In the genomic region with DNA sequence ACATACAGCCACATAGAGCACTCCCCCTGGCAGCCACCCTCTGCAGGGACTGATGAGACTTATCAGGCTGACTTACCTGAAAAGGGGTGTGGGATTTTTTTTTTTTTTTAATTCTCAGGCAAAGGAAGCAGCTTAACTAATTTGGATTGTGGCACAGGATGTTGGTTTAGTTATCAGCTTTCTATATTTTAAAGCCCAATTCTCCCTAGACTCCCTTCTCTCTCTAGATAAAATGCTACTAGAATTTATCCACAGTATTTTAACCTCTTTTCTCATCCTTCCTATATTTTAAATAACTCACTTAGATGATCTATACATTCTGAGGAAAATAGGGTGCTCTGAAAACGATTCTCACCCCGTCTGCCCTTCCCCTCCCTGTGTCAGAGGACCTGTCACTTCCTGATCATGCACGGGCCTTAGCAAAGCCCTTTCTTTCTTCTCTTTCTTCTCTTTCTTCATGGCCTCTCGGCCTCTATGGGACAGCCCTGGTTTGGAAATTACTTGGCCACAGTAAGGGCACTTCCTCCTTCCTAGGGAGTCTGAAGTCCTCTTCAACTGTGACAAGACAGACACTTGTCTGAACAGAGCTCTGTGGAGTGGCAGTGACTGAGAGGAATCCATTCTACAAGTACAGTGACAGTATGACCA, we compare ENCODE assay signal across 13 mouse cellular contexts. TPM values are rescaled to one million over a fixed set of nuclear protein-coding genes. Genes with fewer than 3 reads are reported as not detected.
DNase-seq lines count a peak whose midpoint lies in the region; ATAC-seq and TF ChIP-seq lines count a peak whose summit lies in the region.
"Had no signal": no experiment of that assay in that cellular context is flagged by ENCODE, and none has a peak within 500 bp of the region (broad histone marks: within the 10 kb centered on the region; RNA-seq: fewer than 3 reads in every experiment).

No protein-coding gene starts in this region.

- H3K4me2 ChIP-seq in midbrain, embryonic 11.5 days = no peak overlapping the region
- H3K4me2 ChIP-seq in intestine, postnatal 0 days (replicated peaks; ENCODE audit: low read depth) = peak overlapping the region; percentile 21; the same call in 1 of the 2 replicates
- H3K4me2 ChIP-seq in kidney, embryonic 15.5 days = no peak overlapping the region
- H3K4me2 ChIP-seq: midbrain, embryonic 12.5 days had no signal

- no peak for ATAC-seq in midbrain, embryonic 11.5 days (ENCODE audit: low FRiP score)
- ATAC-seq in intestine, postnatal 0 days = peak; percentile 39
- ATAC-seq in kidney, embryonic 15.5 days (replicated peaks; ENCODE audit: low FRiP score) = no peak

- WGBS in midbrain, embryonic 11.5 days = 44% methylated on average over 4 of the region's 4 CpGs
- 50% methylated on average over 4 of the region's 4 CpGs for WGBS in midbrain, embryonic 10.5 days
- WGBS in intestine, postnatal 0 days = 43% methylated on average over 4 of the region's 4 CpGs
- WGBS in small intestine, adult 2 months = 17% methylated on average over 4 of the region's 4 CpGs
- WGBS in kidney, embryonic 15.5 days = 62% methylated on average over 4 of the region's 4 CpGs

- no peak overlapping the region for H3K9ac ChIP-seq in midbrain, embryonic 11.5 days (ENCODE audit: low read length)
- H3K9ac ChIP-seq in intestine, postnatal 0 days (ENCODE audit: low read depth, low read length) = no peak overlapping the region
- no peak overlapping the region for H3K9ac ChIP-seq in kidney, embryonic 15.5 days
- H3K9ac ChIP-seq: midbrain, embryonic 12.5 days had no signal

- no peak for TF ChIP-seq CTCF in intestine, postnatal 0 days (IDR thresholded peaks at IDR 0.05; ENCODE audit: low read depth)
- no peak for TF ChIP-seq CTCF in small intestine, adult 2 months (IDR thresholded peaks at IDR 0.05; ENCODE audit: extremely low read depth, insufficient read length, insufficient replicate concordance, low read depth, low read length)

- no peak overlapping the region for H3K27ac ChIP-seq in midbrain, embryonic 11.5 days (ENCODE audit: low read depth, low read length)
- no peak overlapping the region; the same call in 1 of the 2 replicates for H3K27ac ChIP-seq in midbrain, embryonic 10.5 days (replicated peaks)
- peak overlapping the region; percentile 3 for H3K27ac ChIP-seq in intestine, postnatal 0 days (ENCODE audit: low read depth, low read length)
- peak overlapping the region; percentile 62 for H3K27ac ChIP-seq in small intestine, adult 2 months (ENCODE audit: insufficient read depth, low read depth, low read length)
- H3K27ac ChIP-seq in kidney, embryonic 15.5 days = no peak overlapping the region
- H3K27ac ChIP-seq: heart, adult 2 months; midbrain, embryonic 12.5 days had no signal

- no peaks in the 10 kb centered on the region for H3K9me3 ChIP-seq in midbrain, embryonic 11.5 days (ENCODE audit: control insufficient read depth, low read length)
- no peaks in the 10 kb centered on the region for H3K9me3 ChIP-seq in midbrain, embryonic 10.5 days (replicated peaks)
- H3K9me3 ChIP-seq in intestine, postnatal 0 days (ENCODE audit: control insufficient read depth) = no peaks in the 10 kb centered on the region
- H3K9me3 ChIP-seq in kidney, embryonic 15.5 days (replicated peaks) = no peaks in the 10 kb centered on the region
- H3K9me3 ChIP-seq: midbrain, embryonic 12.5 days had no signal

- DNase-seq in heart, adult 11 months = peak; percentile 86
- DNase-seq in heart, postnatal 14 days = no peak
- peak; percentile 47 for DNase-seq in midbrain, embryonic 11.5 days (ENCODE audit: low spot score, missing footprints)
- DNase-seq in midbrain, embryonic 10.5 days (ENCODE audit: low spot score) = no peak
- DNase-seq in left cerebral cortex, postnatal 10 days (ENCODE audit: extremely low spot score in 1 of 2, low spot score in 2 of 2) = no peak
- DNase-seq: adrenal gland, postnatal 25 days; cerebellum, adult 11 months; heart, adult 2 months; kidney, adult 18-20 months had no signal

- intact Hi-C loops in heart, postnatal 14 days (cut with DNase I) = no loop called here
- intact Hi-C loops in left cerebral cortex, postnatal 10 days (cut with DNase I) = no loop called here

- no peaks in the 10 kb centered on the region for H3K36me3 ChIP-seq in midbrain, embryonic 11.5 days (ENCODE audit: control insufficient read depth, insufficient read depth, low read length)
- no peaks in the 10 kb centered on the region for H3K36me3 ChIP-seq in midbrain, embryonic 10.5 days
- peaks cover 18% of the 10 kb centered on the region for H3K36me3 ChIP-seq in intestine, postnatal 0 days (ENCODE audit: control insufficient read depth, insufficient read depth)
- peaks cover 29% of the 10 kb centered on the region for H3K36me3 ChIP-seq in small intestine, adult 2 months (ENCODE audit: control insufficient read depth, insufficient read depth, low read length)
- H3K36me3 ChIP-seq in kidney, embryonic 15.5 days = 0 out of 2 replicates have a peak, but pooled peaks cover 3% of the 10 kb centered on the region
- H3K36me3 ChIP-seq: midbrain, embryonic 12.5 days had no signal

- H3K4me3 ChIP-seq in midbrain, embryonic 11.5 days (ENCODE audit: low read depth, low read length) = no peak overlapping the region
- no peak overlapping the region for H3K4me3 ChIP-seq in midbrain, embryonic 10.5 days
- H3K4me3 ChIP-seq in intestine, postnatal 0 days (ENCODE audit: low read depth, low read length) = no peak overlapping the region
- H3K4me3 ChIP-seq in small intestine, adult 2 months (ENCODE audit: low read depth, low read length) = no peak overlapping the region; the same call in 1 of the 2 replicates
- H3K4me3 ChIP-seq in kidney, embryonic 15.5 days (replicated peaks) = no peak overlapping the region
- H3K4me3 ChIP-seq: heart, adult 2 months; midbrain, embryonic 12.5 days had no signal

- no peaks in the 10 kb centered on the region for H3K27me3 ChIP-seq in midbrain, embryonic 11.5 days (ENCODE audit: control insufficient read depth, insufficient read depth, low read length)
- no peaks in the 10 kb centered on the region for H3K27me3 ChIP-seq in midbrain, embryonic 10.5 days (ENCODE audit: low read depth, poor library complexity, severe bottlenecking)
- H3K27me3 ChIP-seq in intestine, postnatal 0 days (replicated peaks; ENCODE audit: control insufficient read depth, insufficient read depth, low read length) = no peaks in the 10 kb centered on the region
- H3K27me3 ChIP-seq in small intestine, adult 2 months (ENCODE audit: control insufficient read depth, insufficient read depth, low read length) = no peaks in the 10 kb centered on the region
- H3K27me3 ChIP-seq in kidney, embryonic 15.5 days = no peaks in the 10 kb centered on the region
- H3K27me3 ChIP-seq: midbrain, embryonic 12.5 days had no signal

- H3K4me1 ChIP-seq in midbrain, embryonic 11.5 days (ENCODE audit: control insufficient read depth, insufficient read depth, low read length) = 0 out of 2 replicates have a peak, but pooled peaks cover 3% of the 10 kb centered on the region
- H3K4me1 ChIP-seq in midbrain, embryonic 10.5 days = peaks cover 52% of the 10 kb centered on the region
- 0 out of 2 replicates have a peak, but pooled peaks cover 5% of the 10 kb centered on the region for H3K4me1 ChIP-seq in intestine, postnatal 0 days (replicated peaks; ENCODE audit: control insufficient read depth, insufficient read depth, low read length)
- H3K4me1 ChIP-seq in small intestine, adult 2 months (ENCODE audit: control insufficient read depth, insufficient read depth, insufficient read length, low read length) = peaks cover 10% of the 10 kb centered on the region; the same call in 1 of the 2 replicates
- H3K4me1 ChIP-seq in kidney, embryonic 15.5 days = peaks cover 14% of the 10 kb centered on the region

- no peak for TF ChIP-seq POLR2A in small intestine, adult 2 months (IDR thresholded peaks at IDR 0.05; ENCODE audit: low read depth, low read length)

RNA-seq across cellular contexts. Expression of a gene that starts 6.0 kb away (rescaled TPM):
- total RNA-seq in heart, postnatal 14 days (2021) = 10 to 100 TPM; 54.1 to 55.2 TPM
- polyA plus RNA-seq in midbrain, embryonic 11.5 days (2014; fragmentation: Nextera tagmentation; extraction: Ambion mirVana) = 30.8 and 31.3 TPM in 2 replicates
- polyA plus RNA-seq in midbrain, embryonic 10.5 days (2016; fragmentation: Nextera tagmentation; extraction: Ambion mirVana) = 32.7 and 33.9 TPM in 2 replicates
- 609 and 611 TPM in 2 replicates for polyA plus RNA-seq in intestine, postnatal 0 days (2015; fragmentation: Nextera tagmentation; extraction: Ambion mirVana)
- 63.7 and 205 TPM in 2 replicates for polyA plus RNA-seq in small intestine, adult 2 months (2012; rRNA removed)
- total RNA-seq in left cerebral cortex, postnatal 10 days (2021) = 10 to 100 TPM; 63.9 to 69.9 TPM
- 38.6 and 43.3 TPM in 2 replicates for polyA plus RNA-seq in kidney, embryonic 15.5 days (2015; fragmentation: Nextera tagmentation; extraction: Ambion mirVana)

Comparison
In these comparisons a context has a peak if more than half of its experiments do, and no peak if none do; other contexts are left out.
1. DNase-seq: peak in heart, adult 11 months (single experiment) and midbrain, embryonic 11.5 days (single experiment); none in heart, postnatal 14 days (0 of 2), midbrain, embryonic 10.5 days (single experiment) and left cerebral cortex, postnatal 10 days (0 of 2).
2. H3K27ac ChIP-seq: peak in intestine, postnatal 0 days (single experiment) and small intestine, adult 2 months (single experiment); none in midbrain, embryonic 11.5 days (single experiment), midbrain, embryonic 10.5 days (single experiment) and kidney, embryonic 15.5 days (single experiment).